25 mouse cellular contexts compared by ENCODE assay signal in genomic region chr5:37083850-37084249, GRCm38 (mm10). TPM values are rescaled to one million over a fixed set of nuclear protein-coding genes. Genes with fewer than 3 reads are reported as not detected.
DNase-seq lines count a peak whose midpoint lies in the region; ATAC-seq and TF ChIP-seq lines count a peak whose summit lies in the region.
"Had no signal": no experiment of that assay in that cellular context is flagged by ENCODE, and none has a peak within 500 bp of the region (broad histone marks: within the 10 kb centered on the region; RNA-seq: fewer than 3 reads in every experiment).

No protein-coding gene starts in this region.

- no peaks in the 10 kb centered on the region for H3K9me3 ChIP-seq in forebrain, embryonic 15.5 days
- no peaks in the 10 kb centered on the region for H3K9me3 ChIP-seq in forebrain, embryonic 10.5 days
- H3K9me3 ChIP-seq in liver, postnatal 0 days (ENCODE audit: low read length) = no peaks in the 10 kb centered on the region
- no peaks in the 10 kb centered on the region for H3K9me3 ChIP-seq in liver, embryonic 12.5 days (replicated peaks)
- no peaks in the 10 kb centered on the region for H3K9me3 ChIP-seq in embryonic facial prominence, embryonic 10.5 days
- H3K9me3 ChIP-seq: hindbrain, embryonic 10.5 days; hindbrain, embryonic 15.5 days; kidney, embryonic 15.5 days had no signal

- H3K27ac ChIP-seq in forebrain, embryonic 15.5 days (replicated peaks) = peak overlapping the region; percentile 85
- H3K27ac ChIP-seq in forebrain, embryonic 10.5 days = no peak overlapping the region
- 0 out of 2 replicates have a peak overlapping the region, but pooled peaks have one; percentile 49 for H3K27ac ChIP-seq in liver, postnatal 0 days (ENCODE audit: low read depth)
- H3K27ac ChIP-seq in liver, embryonic 12.5 days = no peak overlapping the region
- no peak overlapping the region for H3K27ac ChIP-seq in embryonic facial prominence, embryonic 10.5 days (replicated peaks)
- H3K27ac ChIP-seq: hindbrain, embryonic 10.5 days; hindbrain, embryonic 15.5 days; kidney, embryonic 15.5 days; limb, embryonic 12.5 days had no signal

- peak; percentile 58 for ATAC-seq in forebrain, embryonic 15.5 days (replicated peaks)
- ATAC-seq in liver, postnatal 0 days = no peak
- ATAC-seq in liver, embryonic 12.5 days = no peak
- ATAC-seq: midbrain, embryonic 16.5 days; Patski had no signal

- 0 out of 2 replicates have a peak, but pooled peaks cover 2% of the 10 kb centered on the region for H3K36me3 ChIP-seq in forebrain, embryonic 15.5 days
- no peaks in the 10 kb centered on the region for H3K36me3 ChIP-seq in forebrain, embryonic 10.5 days (replicated peaks)
- H3K36me3 ChIP-seq in liver, postnatal 0 days (replicated peaks; ENCODE audit: insufficient read depth, low read length) = no peaks in the 10 kb centered on the region
- H3K36me3 ChIP-seq in liver, embryonic 12.5 days = no peaks in the 10 kb centered on the region
- H3K36me3 ChIP-seq in embryonic facial prominence, embryonic 10.5 days (replicated peaks) = no peaks in the 10 kb centered on the region
- H3K36me3 ChIP-seq: hindbrain, embryonic 10.5 days; kidney, embryonic 15.5 days; limb, embryonic 12.5 days had no signal

- no peak overlapping the region for H3K4me3 ChIP-seq in forebrain, embryonic 15.5 days
- H3K4me3 ChIP-seq in forebrain, embryonic 10.5 days = no peak overlapping the region
- no peak overlapping the region for H3K4me3 ChIP-seq in liver, postnatal 0 days (ENCODE audit: low read depth, low read length)
- no peak overlapping the region for H3K4me3 ChIP-seq in liver, embryonic 12.5 days
- H3K4me3 ChIP-seq in embryonic facial prominence, embryonic 10.5 days = no peak overlapping the region
- H3K4me3 ChIP-seq: hindbrain, embryonic 10.5 days; hindbrain, embryonic 15.5 days; kidney, embryonic 15.5 days; limb, embryonic 12.5 days had no signal

- H3K4me2 ChIP-seq in forebrain, embryonic 15.5 days (replicated peaks) = no peak overlapping the region
- H3K4me2 ChIP-seq in liver, postnatal 0 days (ENCODE audit: low read depth, low read length) = no peak overlapping the region
- H3K4me2 ChIP-seq in liver, embryonic 12.5 days = no peak overlapping the region
- H3K4me2 ChIP-seq: hindbrain, embryonic 15.5 days; kidney, embryonic 15.5 days; limb, embryonic 12.5 days; midbrain, embryonic 11.5 days had no signal

- TF ChIP-seq EP300 in liver, postnatal 0 days (IDR thresholded peaks at IDR 0.05; ENCODE audit: low read depth) = no peak

- H3K9ac ChIP-seq in forebrain, embryonic 15.5 days (replicated peaks) = no peak overlapping the region
- H3K9ac ChIP-seq in liver, postnatal 0 days (replicated peaks) = no peak overlapping the region
- no peak overlapping the region for H3K9ac ChIP-seq in liver, embryonic 12.5 days
- H3K9ac ChIP-seq: hindbrain, embryonic 15.5 days; kidney, embryonic 15.5 days; limb, embryonic 12.5 days had no signal

- TF ChIP-seq POLR2A in brain, embryonic 14.5 days (IDR thresholded peaks at IDR 0.05; ENCODE audit: borderline replicate concordance, extremely low read depth, insufficient read depth, insufficient read length, poor library complexity, severe bottlenecking) = no peak

- no peak for DNase-seq in forebrain, embryonic 10.5 days (ENCODE audit: extremely low spot score, low spot score)
- no peak for DNase-seq in liver, postnatal 0 days
- peak; percentile 70 for DNase-seq in brain, embryonic 14.5 days (ENCODE audit: low read depth)
- DNase-seq in cerebellum, adult 8-10 months = no peak
- DNase-seq in embryonic facial prominence, embryonic 10.5 days (ENCODE audit: low spot score) = no peak
- DNase-seq: adrenal gland, postnatal 10 days; cerebellum, adult 18-20 months; cerebellum, postnatal 14 days; gastrocnemius, postnatal 10 days; heart, postnatal 14 days; kidney, adult 11 months; lung, postnatal 36 days had no signal

- peaks cover 38% of the 10 kb centered on the region for H3K4me1 ChIP-seq in forebrain, embryonic 15.5 days
- H3K4me1 ChIP-seq in forebrain, embryonic 10.5 days = peaks cover 26% of the 10 kb centered on the region
- no peaks in the 10 kb centered on the region for H3K4me1 ChIP-seq in liver, postnatal 0 days (ENCODE audit: insufficient read depth)
- H3K4me1 ChIP-seq in liver, embryonic 12.5 days = no peaks in the 10 kb centered on the region
- peaks cover 11% of the 10 kb centered on the region for H3K4me1 ChIP-seq in embryonic facial prominence, embryonic 10.5 days

- 62% methylated on average over 9 of the region's 9 CpGs for WGBS in forebrain, embryonic 15.5 days
- WGBS in forebrain, embryonic 10.5 days = 91% methylated on average over 9 of the region's 9 CpGs
- WGBS in liver, postnatal 0 days (ENCODE audit: insufficient replicate concordance) = 91% methylated on average over 9 of the region's 9 CpGs
- WGBS in liver, embryonic 12.5 days (ENCODE audit: insufficient replicate concordance) = 79% methylated on average over 9 of the region's 9 CpGs
- 88% methylated on average over 9 of the region's 9 CpGs for WGBS in embryonic facial prominence, embryonic 10.5 days

- TF ChIP-seq CTCF in liver, postnatal 0 days (IDR thresholded peaks at IDR 0.05; ENCODE audit: low read depth) = no peak
- TF ChIP-seq CTCF in brain, embryonic 14.5 days (IDR thresholded peaks at IDR 0.05; ENCODE audit: borderline replicate concordance, extremely low read depth, insufficient read depth, insufficient read length) = no peak

- no peaks in the 10 kb centered on the region for H3K27me3 ChIP-seq in forebrain, embryonic 15.5 days
- peaks cover 15% of the 10 kb centered on the region for H3K27me3 ChIP-seq in forebrain, embryonic 10.5 days (ENCODE audit: poor library complexity, severe bottlenecking)
- no peaks in the 10 kb centered on the region for H3K27me3 ChIP-seq in liver, postnatal 0 days (ENCODE audit: insufficient read depth, low read length)
- H3K27me3 ChIP-seq in liver, embryonic 12.5 days (replicated peaks) = peaks cover 2% of the 10 kb centered on the region; the same call in 1 of the 2 replicates
- peaks cover 2% of the 10 kb centered on the region for H3K27me3 ChIP-seq in embryonic facial prominence, embryonic 10.5 days (replicated peaks; ENCODE audit: low read depth, poor library complexity, severe bottlenecking)
- H3K27me3 ChIP-seq: hindbrain, embryonic 15.5 days; kidney, embryonic 15.5 days had no signal

RNA-seq across cellular contexts. Expression of gene Gm1043, which starts 1.3 kb away (rescaled TPM):
- 2.3 and 2.6 TPM in 2 replicates for polyA plus RNA-seq in forebrain, embryonic 15.5 days (2015; fragmentation: Nextera tagmentation; extraction: Ambion mirVana)
- polyA plus RNA-seq in forebrain, embryonic 10.5 days (2016; fragmentation: Nextera tagmentation; extraction: Ambion mirVana) = not detected in 2 replicates
- polyA plus RNA-seq in liver, postnatal 0 days (2015; fragmentation: Nextera tagmentation; extraction: Ambion mirVana) = not detected in 2 replicates
- polyA plus RNA-seq in liver, embryonic 12.5 days (2016; fragmentation: Nextera tagmentation; extraction: Ambion mirVana) = not detected in 2 replicates
- 7.7 and 10.7 TPM in 2 replicates for polyA plus RNA-seq in brain, embryonic 14.5 days (2012; rRNA removed)
- polyA plus RNA-seq in embryonic facial prominence, embryonic 10.5 days (2016; fragmentation: Nextera tagmentation; extraction: Ambion mirVana) = not detected in 2 replicates
- polyA plus RNA-seq: embryonic facial prominence, embryonic 11.5 days; heart, embryonic 14.5 days; kidney, embryonic 15.5 days; limb, embryonic 12.5 days; liver, embryonic 16.5 days; lung, embryonic 16.5 days; Patski had no signal

Comparison
In these comparisons a context has a peak if more than half of its experiments do, and no peak if none do; other contexts are left out.
1. H3K27ac ChIP-seq: peak in forebrain, embryonic 15.5 days (single experiment) and liver, postnatal 0 days (single experiment); none in forebrain, embryonic 10.5 days (single experiment), liver, embryonic 12.5 days (single experiment) and embryonic facial prominence, embryonic 10.5 days (single experiment).